Mouse (Mus musculus): ENCODE results near the gene Gm20388.

DNA sequence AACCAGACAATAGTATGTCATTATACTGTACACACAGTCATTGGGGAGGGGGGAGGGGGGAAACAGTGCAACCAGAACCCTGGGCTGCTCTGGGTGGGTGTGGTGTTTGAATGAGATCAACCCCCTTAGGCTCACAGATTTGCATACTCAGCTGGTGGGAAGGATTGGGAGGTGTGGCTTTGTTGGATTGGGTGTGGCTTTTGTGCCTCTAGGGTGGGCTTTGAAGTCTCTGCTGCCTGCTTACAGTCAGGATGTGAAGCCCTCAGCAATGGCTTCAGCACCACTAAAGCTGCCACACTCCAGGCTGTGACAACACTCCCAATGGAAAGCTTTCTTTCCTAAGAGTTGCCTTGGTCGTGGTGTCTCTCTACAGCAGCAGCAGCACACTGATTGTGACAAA lies 1976.9 kb downstream of the Gm20388 start:
- TF ChIP-seq POLR2A (IDR thresholded peaks at IDR 0.05; ENCODE audit: extremely low read depth, insufficient read depth, low read length) (no peak), CTCF (IDR thresholded peaks at IDR 0.05; ENCODE audit: extremely low read depth, insufficient read depth, low read length) (no peak)

Measured in cortical plate, adult 2 months (tissue).